Mouse (Mus musculus) kidney, adult 10 weeks (tissue): Measurements from ENCODE around the gene Slc24a4. TPM values are rescaled to one million over a fixed set of nuclear protein-coding genes. Genes with fewer than 3 reads are reported as not detected.

Source experiments
- polyA plus RNA-seq: library from polyadenylated mRNA; stranded (reverse); fragments of 350-450 nt; fragmentation: Illumina TruSeq; extraction: RNeasy Lipid Tissue Mini Kit (QIAGEN cat#74804); gene quantifications from one replicate; pipeline ENCODE4 v1.2.3, GENCODE M21; 2014; ENCODE audit warnings: low read depth, low replicate concordance

Slc24a4 gene
- not detected for polyA plus RNA-seq

DNA sequence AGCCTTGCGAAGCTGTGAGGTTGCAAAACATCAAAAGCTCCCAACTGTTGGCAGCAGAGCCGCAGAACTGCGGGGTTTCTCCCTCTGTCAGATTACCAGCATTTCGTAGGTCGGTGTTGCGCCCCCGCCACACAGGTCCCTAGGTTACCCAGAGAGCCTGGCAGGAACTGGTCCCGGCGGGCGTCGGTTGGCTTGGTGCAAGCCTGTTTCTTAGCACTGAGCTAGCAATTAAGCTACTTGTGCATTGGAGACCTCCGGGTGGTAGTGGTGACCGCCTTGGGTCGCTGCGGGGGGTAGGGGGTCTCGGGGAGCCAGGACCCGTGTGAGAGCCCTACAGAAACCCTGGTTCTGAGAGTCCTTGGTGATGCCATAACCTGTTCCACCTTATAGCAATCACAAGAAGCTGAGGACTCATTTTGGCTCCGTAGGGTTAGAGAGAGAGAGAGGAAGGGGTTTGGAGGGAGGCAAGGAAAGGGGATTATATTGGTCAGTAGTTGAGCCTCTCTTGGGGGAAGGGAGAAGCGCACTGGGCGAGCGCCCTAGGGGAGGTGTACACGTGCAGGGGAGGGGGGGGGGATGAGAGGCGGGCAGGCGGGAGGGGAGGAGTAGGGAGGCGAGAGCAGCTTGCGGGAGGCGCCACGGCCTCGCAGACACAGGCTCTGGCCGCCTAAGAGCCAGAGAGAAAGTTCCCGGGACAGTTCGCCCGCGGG is at the start of gene Slc24a4:
TSS of gene Slc24a4 (plus strand) at position 653 of the 710 bp plus-strand sequence.

DNA sequence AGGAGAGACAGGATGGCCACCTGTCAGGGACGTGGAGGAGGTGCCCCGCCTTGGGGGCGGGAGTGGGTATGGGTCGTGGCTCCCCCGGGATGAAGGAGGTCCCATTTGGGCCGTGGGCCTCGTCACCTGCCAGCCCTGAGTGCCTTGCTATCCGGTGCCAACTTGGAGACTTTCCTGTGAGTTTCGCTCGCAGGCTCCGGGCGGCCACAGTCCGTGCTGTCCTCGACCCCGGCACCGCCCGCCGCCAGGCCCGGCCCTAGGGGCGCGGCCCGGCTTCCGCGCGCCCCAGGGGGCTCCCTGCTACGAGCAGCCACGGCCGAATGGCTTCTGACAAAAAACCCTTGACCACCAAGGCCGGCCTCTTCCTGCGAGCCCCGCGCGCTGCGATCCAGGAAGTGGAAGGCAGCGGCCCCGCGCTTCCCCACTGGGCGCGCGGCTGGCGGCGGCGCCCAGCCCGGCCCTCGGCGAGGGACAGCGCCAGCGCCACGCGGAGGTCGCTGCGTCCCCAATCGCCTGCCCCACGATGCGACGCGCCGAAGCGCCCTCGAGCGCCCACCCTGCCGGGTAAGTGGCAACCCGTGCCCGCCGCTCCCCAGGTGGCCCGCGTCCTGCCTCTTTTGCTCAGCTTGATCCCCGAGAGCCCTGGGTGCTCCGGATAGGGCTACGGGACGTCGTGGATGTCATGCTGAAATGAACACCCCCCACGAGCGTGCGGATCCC is 154.4 kb downstream of the Slc24a4 start, which contains the start of gene Rin3:
TSS of gene Rin3 (plus strand) at position 286 of the 720 bp plus-strand sequence.

Other genes starting within 250 kb of the Slc24a4 start
- 39.5 TPM for gene Trip11, start 215.5 kb upstream of the Slc24a4 start, polyA plus RNA-seq
- 31.5 TPM for gene Atxn3, start 170.5 kb upstream of the Slc24a4 start, polyA plus RNA-seq
- 26.8 TPM for gene Cpsf2, start 152.7 kb upstream of the Slc24a4 start, polyA plus RNA-seq
- gene Rin3, start 154.3 kb downstream of the Slc24a4 start, polyA plus RNA-seq, result 0.73 TPM